Mouse (Mus musculus): ENCODE results near the gene Atg4d. TPM values are rescaled to one million over a fixed set of nuclear protein-coding genes. Genes with fewer than 3 reads are reported as not detected.
"Not testable (repeated sequence)": the region's sequence is repeated elsewhere in the genome, so short reads cannot be mapped to it uniquely, and the experiment has no call there.

Atg4d gene
- polyA plus RNA-seq, 2 experiments from 2014 or later = 25.3 to 29.8 TPM

DNA sequence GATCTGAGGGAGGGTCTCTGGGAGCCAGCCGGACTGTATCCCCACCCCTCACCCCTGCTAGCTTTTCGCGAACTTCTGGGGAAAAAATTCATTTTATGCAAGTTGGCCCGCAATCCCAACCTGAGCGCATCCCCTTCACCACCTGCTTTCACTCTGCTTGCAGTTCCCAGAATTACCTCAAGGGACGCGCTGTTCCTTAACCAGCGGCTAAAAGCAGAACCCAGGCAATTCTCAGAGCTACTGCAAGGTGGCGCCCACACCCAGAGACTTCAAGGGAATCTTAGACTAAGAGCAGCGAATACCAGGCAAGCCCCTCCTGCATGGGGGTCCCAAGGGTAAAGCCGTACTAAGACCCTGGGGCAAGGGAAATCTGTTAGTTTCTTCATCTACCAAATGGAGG lies 23.8 kb upstream of the Atg4d start:
- ATAC-seq = peak; percentile 68

DNA sequence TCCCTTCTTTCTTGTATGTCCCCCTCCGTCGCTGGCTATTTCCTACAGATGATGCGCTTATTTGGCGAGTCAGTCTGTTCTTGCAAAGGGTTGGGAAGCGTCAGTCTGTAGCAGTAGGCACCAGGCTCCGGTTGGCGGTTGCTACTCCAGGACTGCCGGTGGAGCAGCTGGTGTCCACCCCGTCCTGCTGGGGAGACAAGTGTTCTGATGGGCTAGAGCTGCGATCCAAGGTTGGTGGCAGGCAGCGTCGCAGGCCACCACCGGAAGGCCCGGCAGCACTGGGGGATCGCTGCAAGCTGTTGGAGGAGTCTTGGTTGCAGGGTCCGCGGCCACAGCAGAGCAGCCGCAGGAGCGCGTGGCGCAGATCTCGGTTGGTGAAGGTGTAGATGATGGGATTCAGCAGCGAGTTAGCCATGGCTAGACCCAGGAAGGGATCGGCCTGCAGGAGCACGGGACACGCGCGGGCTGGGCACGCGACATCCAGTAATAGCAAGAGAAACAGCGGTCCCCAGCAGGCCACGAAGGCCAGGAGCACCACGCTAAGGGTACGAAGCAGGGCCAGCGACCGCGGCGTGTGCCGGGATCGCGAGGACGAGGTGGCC lies 21.2 kb upstream of the Atg4d start:
- no peak for ATAC-seq

- ATAC-seq = no peak
Measured at GRCm38 (mm10) chr9:21244428-21245112, 20.5 kb upstream of the Atg4d start.

GRCm38 (mm10) chr9:21245113-21245487 lies 20.0 kb upstream of the Atg4d start:
- ATAC-seq = no peak

DNA sequence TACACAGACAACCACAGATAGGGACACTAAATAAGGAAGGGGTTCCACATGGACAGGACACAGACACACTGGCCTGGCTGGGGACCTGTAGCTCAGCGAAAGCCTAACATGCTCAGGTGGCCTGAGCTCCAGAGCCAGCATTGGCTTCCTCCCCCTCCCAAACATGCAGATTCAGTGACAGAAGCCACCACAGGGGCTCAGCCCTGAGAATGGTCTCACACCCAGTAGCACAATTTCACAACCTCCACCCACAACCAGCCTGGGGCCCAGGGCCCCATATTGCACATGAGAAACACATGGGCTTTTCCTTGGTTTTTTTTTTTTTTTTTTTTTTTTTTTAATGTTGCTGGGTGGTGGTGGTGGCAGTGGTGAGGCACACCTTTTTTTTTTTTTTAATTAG lies 18.8 kb upstream of the Atg4d start:
- no peak for ATAC-seq

GRCm38 (mm10) chr9:21248326-21248725 lies 16.8 kb upstream of the Atg4d start, which contains the start of gene S1pr5:
Gene S1pr5, minus strand, starts transcription at chr9:21248443.
- ATAC-seq = no peak

DNA sequence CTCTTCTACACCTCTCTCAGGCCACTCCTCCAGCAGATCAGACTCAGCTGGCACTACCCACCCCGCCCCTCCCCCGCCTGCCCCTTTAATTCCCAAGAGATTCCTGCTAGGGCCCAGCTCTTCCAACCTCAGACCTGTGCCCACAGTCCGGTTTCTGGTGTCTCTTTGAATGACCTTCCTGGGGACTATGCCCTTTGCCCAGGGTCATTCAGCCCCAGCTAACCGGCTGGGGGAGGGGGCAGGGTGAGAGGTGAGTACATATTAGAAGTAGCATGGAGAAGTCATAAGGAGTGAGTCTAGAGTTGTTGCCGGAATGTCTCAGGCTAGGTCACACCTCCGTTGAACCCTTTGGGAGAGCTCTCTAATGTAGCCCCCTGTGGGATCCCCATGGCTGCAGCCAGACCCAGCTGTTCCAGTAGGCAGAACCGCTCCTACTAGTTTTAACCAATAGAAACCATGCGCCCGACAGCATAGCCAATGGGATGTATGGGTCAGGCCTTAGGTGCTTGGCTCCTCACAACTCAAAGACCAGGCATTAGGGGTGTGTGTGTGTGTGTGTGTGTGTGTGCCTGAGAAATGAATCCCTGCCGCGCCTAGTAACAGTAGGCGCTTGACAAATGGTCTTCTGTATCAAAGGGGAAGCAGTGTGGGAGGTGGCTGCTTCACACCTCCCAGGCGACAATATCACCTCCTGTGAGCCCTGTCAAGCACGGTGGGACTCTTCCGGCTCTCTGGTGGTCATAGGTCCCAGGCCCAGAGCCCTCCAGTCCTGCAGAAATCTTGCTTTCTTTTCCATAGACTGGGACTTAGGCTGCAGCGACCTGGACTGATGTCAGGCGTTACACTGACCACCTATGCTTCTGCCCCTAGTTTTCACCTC lies 15.2 kb upstream of the Atg4d start:
- ATAC-seq = no peak

DNA sequence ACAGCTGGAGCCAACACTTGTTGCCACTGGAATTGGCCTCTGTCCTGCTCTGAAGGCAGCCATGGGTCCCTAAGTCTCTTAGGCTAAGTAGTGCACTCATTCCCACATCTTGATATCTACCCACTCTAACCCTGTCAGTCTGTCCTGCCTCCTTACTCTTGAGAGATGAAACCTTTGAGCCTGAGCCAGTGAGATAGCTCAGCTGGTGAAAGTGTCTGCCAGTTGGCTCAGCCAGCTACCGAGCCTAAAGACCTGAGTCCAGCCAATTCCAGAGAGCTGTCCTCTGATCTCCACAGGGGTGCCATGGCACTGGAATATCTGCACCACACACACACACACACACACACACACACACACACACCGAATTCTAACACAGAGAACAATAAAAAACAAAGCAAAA lies 14.6 kb upstream of the Atg4d start:
- no peak for ATAC-seq

- no peak for ATAC-seq
Measured at GRCm38 (mm10) chr9:21251116-21251735, 13.9 kb upstream of the Atg4d start.

DNA sequence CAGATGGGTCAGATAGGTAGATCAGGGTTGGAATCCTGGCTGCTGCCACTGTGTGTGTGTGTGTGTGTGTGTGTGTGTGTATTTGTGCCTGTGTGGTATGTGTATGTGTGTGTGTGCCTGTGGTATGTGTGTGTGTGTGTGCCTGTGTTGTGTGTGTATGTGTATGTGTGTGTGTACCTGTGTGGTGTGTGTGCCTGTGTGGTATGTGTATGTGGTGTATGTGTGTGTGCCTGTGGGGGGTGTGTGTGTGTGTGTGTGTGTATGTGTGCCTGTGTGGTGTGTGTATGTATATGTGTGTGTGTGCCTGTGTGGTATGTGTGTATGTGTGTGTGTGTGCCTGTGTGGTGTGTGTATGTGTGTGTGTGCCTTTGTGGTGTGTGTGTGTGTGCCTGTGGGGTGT lies 10.4 kb upstream of the Atg4d start:
- no peak for ATAC-seq

- not testable (repeated sequence) for ATAC-seq
Measured at GRCm38 (mm10) chr9:21256349-21256748, 8.7 kb upstream of the Atg4d start.

- ATAC-seq = peak; percentile 33
Measured at GRCm38 (mm10) chr9:21260491-21261040, 4.5 kb upstream of the Atg4d start.

GRCm38 (mm10) chr9:21261831-21262230 lies 3.3 kb upstream of the Atg4d start:
- no peak for ATAC-seq

GRCm38 (mm10) chr9:21264272-21264999 lies 657 bp upstream of the Atg4d start:
- no peak for ATAC-seq

DNA sequence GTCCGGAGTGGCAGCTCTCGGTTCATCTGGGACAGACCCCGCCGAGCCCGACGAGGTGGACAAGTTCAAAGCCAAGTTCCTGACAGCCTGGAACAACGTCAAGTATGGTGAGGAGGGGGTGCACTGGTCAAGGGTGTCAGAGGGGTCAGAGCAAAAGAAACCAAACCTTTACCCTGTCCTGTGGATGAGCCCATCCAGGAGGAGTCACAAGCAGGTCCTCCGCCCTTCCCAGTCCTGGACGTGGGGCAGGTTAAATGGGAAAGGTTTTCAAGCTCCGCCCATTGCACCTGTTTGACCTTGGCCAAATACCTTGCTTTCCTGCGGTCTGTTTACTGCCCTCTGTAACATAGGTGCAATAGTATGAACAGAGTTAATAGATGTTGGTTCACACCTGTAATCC lies 518 bp downstream of the Atg4d start:
- no peak for ATAC-seq

DNA sequence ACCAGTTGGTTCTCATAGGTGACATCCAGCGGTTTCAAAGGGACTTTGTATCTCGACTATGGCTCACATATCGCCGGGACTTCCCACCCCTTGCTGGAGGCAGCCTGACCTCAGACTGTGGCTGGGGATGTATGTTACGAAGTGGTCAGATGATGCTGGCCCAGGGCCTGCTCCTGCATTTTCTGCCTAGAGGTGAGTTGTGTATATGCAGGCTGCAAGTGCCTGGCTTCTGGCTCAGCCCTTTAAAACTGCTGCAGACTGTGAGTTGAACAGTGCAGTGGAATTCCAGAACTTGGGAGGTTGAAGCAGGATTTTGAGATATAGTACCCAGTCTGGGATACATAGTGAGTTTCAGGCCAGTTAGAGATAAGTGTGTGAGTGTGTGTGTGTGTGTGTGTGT lies 1.8 kb downstream of the Atg4d start:
- ATAC-seq = no peak

GRCm38 (mm10) chr9:21268305-21268704 lies 3.2 kb downstream of the Atg4d start:
- no peak for ATAC-seq

GRCm38 (mm10) chr9:21269590-21269989 lies 4.5 kb downstream of the Atg4d start:
- not testable (repeated sequence) for ATAC-seq

DNA sequence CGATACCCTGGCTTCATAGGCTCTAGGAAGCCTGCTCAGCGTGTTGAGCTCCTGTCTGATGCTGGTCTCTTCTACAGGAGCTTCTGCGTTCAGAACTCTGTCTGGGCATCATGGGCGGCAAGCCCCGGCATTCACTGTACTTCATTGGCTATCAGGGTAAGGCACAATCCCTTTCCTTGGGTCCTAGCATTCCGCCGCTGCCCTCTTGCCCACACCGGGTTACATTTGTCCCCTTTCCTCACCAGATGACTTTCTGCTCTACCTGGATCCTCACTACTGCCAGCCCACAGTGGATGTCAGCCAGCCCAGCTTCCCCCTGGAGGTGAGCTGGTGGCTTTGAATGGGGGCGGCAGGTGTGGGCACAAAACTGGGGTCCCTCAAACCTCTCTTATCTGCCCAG lies 7.3 kb downstream of the Atg4d start:
- ATAC-seq = no peak

DNA sequence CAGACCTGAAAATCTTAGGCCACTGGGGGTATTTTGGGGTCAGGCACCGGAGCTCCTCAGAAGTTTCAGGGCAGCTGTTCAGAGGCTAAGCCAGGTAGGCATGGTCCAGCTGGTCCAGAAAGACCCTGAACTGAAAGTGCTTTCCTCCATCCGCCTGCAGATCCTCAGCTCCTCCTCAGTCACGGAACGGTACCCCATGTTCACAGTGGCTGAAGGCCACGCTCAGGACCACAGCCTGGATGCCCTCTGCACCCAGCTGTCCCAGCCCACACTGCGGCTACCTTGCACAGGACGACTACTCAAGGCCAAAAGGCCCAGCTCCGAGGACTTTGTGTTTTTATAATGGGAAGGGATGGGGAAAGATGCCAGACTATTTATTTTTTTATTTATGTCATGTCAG lies 8.0 kb downstream of the Atg4d start:
- ATAC-seq = no peak

DNA sequence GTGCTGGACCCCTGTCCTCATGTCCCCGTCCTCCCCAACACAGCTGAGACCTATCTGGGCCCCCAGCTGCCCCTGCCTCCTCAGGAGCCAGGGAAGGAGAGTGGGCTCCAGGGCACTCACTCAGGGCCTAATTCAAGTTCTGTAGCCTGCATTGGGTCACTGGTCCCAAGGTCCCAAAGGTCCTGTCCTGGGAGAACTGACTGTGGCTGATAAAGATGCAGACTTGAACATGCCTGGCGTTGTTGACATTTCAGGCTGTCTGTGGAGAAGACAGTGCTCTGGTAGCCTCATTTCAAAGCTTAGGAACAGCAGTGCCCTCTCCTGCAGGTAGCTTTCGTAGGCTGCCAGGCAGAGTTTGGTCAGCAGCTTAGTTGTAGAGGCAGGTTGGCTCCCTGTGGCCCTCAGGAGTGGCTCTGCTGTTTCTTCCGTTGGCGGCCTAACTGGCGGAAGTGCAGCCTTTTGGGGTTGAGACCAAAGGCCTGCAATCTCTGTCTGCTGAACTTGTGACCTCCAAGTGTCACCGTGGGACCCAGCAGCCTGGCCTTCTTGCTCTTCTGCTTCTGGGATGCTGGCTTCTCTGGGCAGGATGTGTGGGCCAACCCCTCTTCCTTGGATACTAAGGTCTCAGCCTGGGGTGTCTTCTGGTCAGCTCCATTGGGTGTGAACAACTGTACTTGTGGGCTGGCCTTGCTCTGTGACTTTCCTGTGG lies 8.6 kb downstream of the Atg4d start:
- ATAC-seq = no peak
